Mouse (Mus musculus) limb, embryonic 11.5 days (tissue): ENCODE results near the gene Vmac. TPM values are rescaled to one million over a fixed set of nuclear protein-coding genes. Genes with fewer than 3 reads are reported as not detected.

ENCODE experiments used
- ATAC-seq: fragments of 200-750 bp; cut with Nextera tagmentation; 2 replicates; pipeline ENCODE4 v1.8.0; 2017; ENCODE audit warnings: low read depth; ENCODE audit not compliant: insufficient number of reproducible peaks, low FRiP score, low TSS enrichment
- DNase-seq: peaks from one replicate; pipeline ENCODE4 v3.0.0-alpha.2; 2015; ENCODE audit warnings: low spot score
- H3K27ac ChIP-seq: fragments of 300-500 bp; sonication (generic); replicated peaks from 2 replicates; pipeline ENCODE4 v1.5.1; 2014; ENCODE audit warnings: low read depth, mild to moderate bottlenecking, low read length
- H3K27me3 ChIP-seq: fragments of 300-500 bp; sonication (generic); 2 replicates; pipeline ENCODE4 v1.6.1; 2014; ENCODE audit warnings: mild to moderate bottlenecking, low read length, mixed read lengths; ENCODE audit not compliant: control insufficient read depth, insufficient read depth
- H3K36me3 ChIP-seq: fragments of 300-500 bp; sonication (generic); 2 replicates; pipeline ENCODE4 v1.6.1; 2014; ENCODE audit warnings: mild to moderate bottlenecking, low read length, moderate library complexity, mixed read lengths; ENCODE audit not compliant: control insufficient read depth, insufficient read depth
- H3K4me1 ChIP-seq: fragments of 300-500 bp; sonication (generic); 2 replicates; pipeline ENCODE4 v1.6.1; 2014; ENCODE audit warnings: low read length, mixed read lengths; ENCODE audit not compliant: control insufficient read depth, insufficient read depth
- H3K4me2 ChIP-seq: fragments of 300-500 bp; sonication (generic); 2 replicates; pipeline ENCODE4 v1.6.1; 2014; ENCODE audit warnings: low read depth, mild to moderate bottlenecking, moderate library complexity; ENCODE audit not compliant: severe bottlenecking
- H3K4me3 ChIP-seq: fragments of 300-500 bp; sonication (generic); 2 replicates; pipeline ENCODE4 v1.5.1; 2014; ENCODE audit warnings: low read depth, low read length
- H3K9ac ChIP-seq: fragments of 300-500 bp; sonication (generic); 2 replicates; pipeline ENCODE4 v1.6.1; 2014; ENCODE audit warnings: mild to moderate bottlenecking, low read length
- H3K9me3 ChIP-seq: fragments of 300-500 bp; sonication (generic); 2 replicates; pipeline ENCODE4 v1.6.1; 2016; ENCODE audit warnings: low read length; ENCODE audit not compliant: control insufficient read depth
- WGBS: fragments of 180-500 bp; shearing (Covaris S2); extraction: QIAGEN DNeasy Blood & Tissue Kit; methylation state at CpG from one replicate; pipeline ENCODE4 v1.1.7; 2014; 5-methylcytosine and 5-hydroxymethylcytosine counted together
- polyA plus RNA-seq: library from polyadenylated mRNA; unstranded; fragments of >200 nt; fragmentation: Nextera tagmentation; extraction: Ambion mirVana; gene quantifications from 2 replicates; pipeline ENCODE4 v1.2.1, GENCODE M21; 2014

The Vmac gene
- polyA plus RNA-seq, 1 experiment from 2014 or later, result 19.7 TPM

DNA sequence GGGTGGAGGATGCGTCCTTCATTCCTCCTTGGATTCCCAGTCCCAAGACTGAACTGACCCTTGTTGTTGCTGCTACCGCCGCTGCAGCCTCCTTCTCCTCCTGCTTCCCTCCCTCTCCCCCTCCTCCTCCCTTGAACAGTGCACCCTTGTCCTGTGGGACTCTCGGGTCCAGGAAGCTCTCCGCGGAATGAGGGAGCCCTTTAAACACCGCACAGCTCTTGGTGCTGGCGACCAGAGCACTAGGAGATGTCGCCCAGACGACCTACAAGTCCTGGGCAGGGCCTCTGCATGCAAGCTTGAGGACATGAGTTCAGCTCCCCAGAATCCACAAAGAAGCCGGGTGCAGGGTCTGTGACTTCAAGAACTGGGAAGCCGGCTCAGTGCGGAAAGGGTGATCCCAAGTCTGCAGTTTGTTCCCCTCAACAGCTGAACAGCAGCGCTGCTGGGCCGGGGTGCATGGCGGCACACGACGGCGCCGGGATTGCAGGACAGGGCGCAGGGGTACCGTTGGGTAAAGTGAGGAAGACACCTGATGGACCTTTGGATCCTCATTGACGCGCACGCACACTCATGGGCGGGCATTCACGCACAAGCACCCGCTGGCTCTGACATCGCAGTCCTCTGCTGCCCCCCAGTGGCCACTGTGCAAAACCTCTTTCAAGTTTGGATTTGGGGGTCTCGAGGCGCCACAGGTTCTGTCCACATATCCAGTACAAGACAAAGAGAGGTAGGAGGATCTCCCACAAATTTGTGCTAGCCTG lies 49.3 kb downstream of the Vmac start:
- no peaks in the 10 kb centered on the region for H3K27me3 ChIP-seq
- WGBS, result 7% methylated on average over 31 of the region's 31 CpGs
- peak overlapping the region; percentile 35 for H3K4me3 ChIP-seq
- peaks cover 7% of the 10 kb centered on the region for H3K4me1 ChIP-seq
- no peaks in the 10 kb centered on the region for H3K9me3 ChIP-seq
- peak overlapping the region; percentile 77 for H3K4me2 ChIP-seq
- H3K9ac ChIP-seq, result peak overlapping the region; percentile 66
- ATAC-seq (0 out of 2 replicates have a peak, but pooled peaks have one; percentile 8), DNase-seq (peak; percentile 95)
- H3K36me3 ChIP-seq, result no peaks in the 10 kb centered on the region
- no peak overlapping the region for H3K27ac ChIP-seq

- no peaks in the 10 kb centered on the region for H3K36me3 ChIP-seq
- no peak overlapping the region for H3K4me2 ChIP-seq
- no peak overlapping the region for H3K27ac ChIP-seq
- no peak overlapping the region for H3K4me3 ChIP-seq
- no peaks in the 10 kb centered on the region for H3K27me3 ChIP-seq
- DNase-seq (no peak), ATAC-seq (no peak)
- H3K9ac ChIP-seq, result no peak overlapping the region
- WGBS, result 75% methylated on average over 3 of the region's 3 CpGs
- peaks cover 7% of the 10 kb centered on the region for H3K4me1 ChIP-seq
- H3K9me3 ChIP-seq, result no peaks in the 10 kb centered on the region
Observed at GRCm38 (mm10) chr17:56667591-56667990, 50.2 kb downstream of the Vmac start.

DNA sequence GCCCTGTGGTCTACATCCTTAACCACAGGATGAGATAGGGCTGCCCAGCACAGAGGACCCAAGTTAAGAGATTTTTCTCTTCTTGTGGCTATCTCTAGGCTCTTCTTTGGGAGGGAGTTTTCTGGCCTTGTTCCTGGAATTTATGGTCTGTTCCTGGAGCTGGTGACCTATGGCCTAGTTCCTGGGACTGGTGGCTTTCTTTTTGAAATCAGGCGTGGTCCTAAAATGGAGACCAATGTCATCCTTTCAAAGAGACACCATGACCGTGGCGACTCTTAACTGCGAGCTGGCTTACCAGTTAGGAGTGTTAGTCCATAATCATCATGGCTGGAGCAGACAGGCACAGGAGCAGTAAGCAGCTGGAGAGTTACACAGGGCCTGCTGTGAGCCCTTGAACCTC lies 51.4 kb downstream of the Vmac start:
- Histone ChIP-seq H3K9ac (no peak overlapping the region), H3K9me3 (no peaks in the 10 kb centered on the region), H3K27me3 (no peaks in the 10 kb centered on the region), H3K27ac (no peak overlapping the region), H3K4me1 (peaks cover 7% of the 10 kb centered on the region), H3K4me2 (no peak overlapping the region), H3K36me3 (no peaks in the 10 kb centered on the region), H3K4me3 (no peak overlapping the region)
- DNase-seq, result no peak
- 92% methylated on average over 4 of the region's 4 CpGs for WGBS
- ATAC-seq, result no peak

DNA sequence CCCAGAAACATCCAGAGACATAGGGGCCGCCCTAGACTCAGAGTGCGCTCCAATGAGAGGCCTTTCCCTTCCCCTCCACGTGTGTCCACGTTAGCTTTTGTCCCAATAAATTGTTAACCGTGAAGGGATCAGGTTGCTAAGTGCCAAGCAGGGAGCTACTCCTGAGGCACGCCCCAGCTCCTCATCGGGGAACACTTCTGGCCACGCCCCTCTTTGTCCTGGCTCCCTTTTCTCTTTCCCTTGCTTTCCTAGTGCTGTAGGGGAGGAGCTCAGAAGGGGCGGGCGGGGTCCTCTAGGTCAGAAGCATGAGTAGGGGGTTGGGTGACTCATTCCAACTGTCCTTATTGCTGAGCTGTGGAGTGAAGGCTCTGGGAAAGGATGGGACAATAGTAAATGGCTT lies 53.5 kb downstream of the Vmac start:
- ATAC-seq (peak; percentile 46; the same call in 1 of the 2 replicates), DNase-seq (peak; percentile 71)
- H3K9me3 ChIP-seq, result no peaks in the 10 kb centered on the region
- H3K27ac ChIP-seq, result 0 out of 2 replicates have a peak overlapping the region, but pooled peaks have one; percentile 24
- H3K4me1 ChIP-seq, result peaks cover 7% of the 10 kb centered on the region
- H3K4me3 ChIP-seq, result peak overlapping the region; percentile 9
- H3K9ac ChIP-seq, result 0 out of 2 replicates have a peak overlapping the region, but pooled peaks have one; percentile 2
- no peaks in the 10 kb centered on the region for H3K36me3 ChIP-seq
- H3K27me3 ChIP-seq, result no peaks in the 10 kb centered on the region
- H3K4me2 ChIP-seq, result peak overlapping the region; percentile 26; the same call in 1 of the 2 replicates
- WGBS, result 4% methylated on average over 10 of the region's 10 CpGs

Other genes starting within 250 kb of the Vmac start
- 82.5 and 86.2 TPM in 2 replicates for gene Ptprs, start 241.5 kb downstream of the Vmac start, polyA plus RNA-seq
- not detected in 2 replicates for gene Znrf4, start 205.6 kb downstream of the Vmac start, polyA plus RNA-seq
- gene Gm20219, start 163.6 kb downstream of the Vmac start, polyA plus RNA-seq, result 0.73 and 0.84 TPM in 2 replicates
- gene Safb2, start 133.4 kb downstream of the Vmac start, polyA plus RNA-seq, result 65.3 and 78.6 TPM in 2 replicates
- gene Safb, start 133.2 kb downstream of the Vmac start, polyA plus RNA-seq, result 119 and 132 TPM in 2 replicates
- 198 and 203 TPM in 2 replicates for gene 2410015M20Rik, start 108.3 kb downstream of the Vmac start, polyA plus RNA-seq
- 1,726 and 1,764 TPM in 2 replicates for gene Rpl36, start 104.6 kb downstream of the Vmac start, polyA plus RNA-seq
- 61.9 and 66.3 TPM in 2 replicates for gene Lonp1, start 91.1 kb downstream of the Vmac start, polyA plus RNA-seq
- gene Catsperd, start 89.9 kb downstream of the Vmac start, polyA plus RNA-seq, result 0.61 and 0.85 TPM in 2 replicates
- gene Ranbp3, start 44.7 kb downstream of the Vmac start, polyA plus RNA-seq, result 118 and 131 TPM in 2 replicates
- 413 and 428 TPM in 2 replicates for gene Ndufa11, start 255 bp downstream of the Vmac start, polyA plus RNA-seq
- gene Nrtn, start 39.5 kb upstream of the Vmac start, polyA plus RNA-seq, result 19.0 and 19.9 TPM in 2 replicates
- 37.3 and 38.2 TPM in 2 replicates for gene Dus3l, start 46.7 kb upstream of the Vmac start, polyA plus RNA-seq
- 1.2 TPM in 2 replicates for gene Prr22, start 52.2 kb upstream of the Vmac start, polyA plus RNA-seq
- gene Rfx2, start 113.0 kb upstream of the Vmac start, polyA plus RNA-seq, result 2.7 and 2.9 TPM in 2 replicates
- gene Acsbg2, start 156.4 kb upstream of the Vmac start, polyA plus RNA-seq, result not detected in 2 replicates
- gene 1700061G19Rik, start 157.5 kb upstream of the Vmac start, polyA plus RNA-seq, result 0.40 and 0.50 TPM in 2 replicates
- gene Mllt1, start 217.4 kb upstream of the Vmac start, polyA plus RNA-seq, result 33.6 and 43.1 TPM in 2 replicates